Mouse (Mus musculus) hindbrain, embryonic 14.5 days (tissue): ENCODE measurements around the gene Aacs. TPM values are rescaled to one million over a fixed set of nuclear protein-coding genes. Genes with fewer than 3 reads are reported as not detected.

ENCODE experiments used
- ATAC-seq: fragments of 200-750 bp; cut with Nextera tagmentation; 2 replicates; pipeline ENCODE4 v1.8.0; 2017; ENCODE audit warnings: moderate number of reproducible peaks, mild to moderate bottlenecking, moderate TSS enrichment, moderate library complexity; ENCODE audit not compliant: low FRiP score
- DNase-seq: peaks from one replicate; pipeline ENCODE4 v3.0.0-alpha.2; 2015; ENCODE audit warnings: low spot score
- H3K27ac ChIP-seq: fragments of 300-500 bp; sonication (generic); 2 replicates; pipeline ENCODE4 v1.5.1; 2014; ENCODE audit warnings: mild to moderate bottlenecking, moderate library complexity
- H3K27me3 ChIP-seq: fragments of 300-500 bp; sonication (generic); 2 replicates; pipeline ENCODE4 v1.6.1; 2014; ENCODE audit warnings: mild to moderate bottlenecking, low read length, mixed read lengths; ENCODE audit not compliant: control insufficient read depth, insufficient read depth
- H3K36me3 ChIP-seq: fragments of 300-500 bp; sonication (generic); replicated peaks from 2 replicates; pipeline ENCODE4 v1.6.1; 2014; ENCODE audit not compliant: control insufficient read depth, insufficient read depth
- H3K4me1 ChIP-seq: fragments of 300-500 bp; sonication (generic); replicated peaks from 2 replicates; pipeline ENCODE4 v1.6.1; 2014; ENCODE audit warnings: antibody characterized with exemption, low read length, mixed read lengths; ENCODE audit not compliant: control insufficient read depth, insufficient read depth
- H3K4me2 ChIP-seq: fragments of 300-500 bp; sonication (generic); replicated peaks from 2 replicates; pipeline ENCODE4 v1.6.1; 2014; ENCODE audit warnings: mild to moderate bottlenecking, moderate library complexity
- H3K4me3 ChIP-seq: fragments of 300-500 bp; sonication (generic); replicated peaks from 2 replicates; pipeline ENCODE4 v1.5.1; 2014; ENCODE audit warnings: mild to moderate bottlenecking, low read length
- H3K9ac ChIP-seq: fragments of 300-500 bp; sonication (generic); 2 replicates; pipeline ENCODE4 v1.6.1; 2014
- H3K9me3 ChIP-seq: fragments of 300-500 bp; sonication (generic); 2 replicates; pipeline ENCODE4 v1.6.1; 2016; ENCODE audit warnings: low read length; ENCODE audit not compliant: control insufficient read depth
- WGBS: fragments of 180-500 bp; shearing (Covaris S2); extraction: QIAGEN DNeasy Blood & Tissue Kit; methylation state at CpG from one replicate; pipeline ENCODE4 v1.1.7; 2014; 5-methylcytosine and 5-hydroxymethylcytosine counted together
- polyA plus RNA-seq: library from polyadenylated mRNA; unstranded; fragments of >200 nt; fragmentation: Nextera tagmentation; extraction: Ambion mirVana; gene quantifications from 2 replicates; pipeline ENCODE4 v1.2.1, GENCODE M21; 2014

The Aacs gene
- polyA plus RNA-seq, 1 experiment from 2014 or later: 75.5 TPM

GRCm38 (mm10) chr5:125443335-125443734 is 32.3 kb upstream of the Aacs start:
- Histone ChIP-seq H3K9ac (no peak overlapping the region), H3K9me3 (no peaks in the 10 kb centered on the region), H3K27ac (no peak overlapping the region), H3K4me2 (no peak overlapping the region), H3K36me3 (no peaks in the 10 kb centered on the region), H3K4me1 (peaks cover 10% of the 10 kb centered on the region), H3K27me3 (no peaks in the 10 kb centered on the region), H3K4me3 (no peak overlapping the region)
- no peak for DNase-seq
- 89% methylated on average over 5 of the region's 5 CpGs for WGBS
- no peak for ATAC-seq

DNA sequence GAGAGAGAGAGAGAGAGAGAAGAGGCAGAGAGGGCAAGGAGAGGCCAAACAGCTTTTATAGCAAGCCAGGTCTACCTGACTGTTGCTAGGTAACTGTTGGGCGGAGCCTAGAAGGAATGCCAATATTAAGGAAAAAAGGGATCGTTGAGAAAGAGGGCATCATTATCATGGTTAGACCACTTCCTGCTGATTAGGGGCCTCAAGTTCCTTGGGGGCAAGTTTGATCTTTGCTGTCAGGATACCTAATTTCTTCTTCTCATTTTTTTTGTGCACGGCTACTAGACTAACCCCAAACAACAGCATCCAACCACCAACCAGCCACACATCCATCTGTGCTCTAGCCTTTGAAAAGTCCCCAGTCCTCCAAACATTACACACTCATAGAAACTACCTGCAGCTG is 31.7 kb upstream of the Aacs start:
- DNase-seq (no peak), ATAC-seq (no peak)
- Histone ChIP-seq H3K27me3 (no peaks in the 10 kb centered on the region), H3K27ac (no peak overlapping the region), H3K4me1 (peaks cover 10% of the 10 kb centered on the region), H3K36me3 (no peaks in the 10 kb centered on the region), H3K4me2 (no peak overlapping the region), H3K9me3 (no peaks in the 10 kb centered on the region), H3K9ac (no peak overlapping the region), H3K4me3 (no peak overlapping the region)
- WGBS: 86% methylated on average over 3 of the region's 3 CpGs

- Histone ChIP-seq H3K9me3 (no peaks in the 10 kb centered on the region), H3K4me1 (peaks cover 10% of the 10 kb centered on the region), H3K4me3 (no peak overlapping the region), H3K27me3 (no peaks in the 10 kb centered on the region), H3K9ac (no peak overlapping the region), H3K4me2 (no peak overlapping the region), H3K36me3 (no peaks in the 10 kb centered on the region), H3K27ac (no peak overlapping the region)
- 88% methylated on average over 4 of the region's 4 CpGs for WGBS
- no peak for ATAC-seq
- no peak for DNase-seq
Measured at GRCm38 (mm10) chr5:125444554-125444953, 31.1 kb upstream of the Aacs start.

- no peak overlapping the region for H3K4me2 ChIP-seq
- no peaks in the 10 kb centered on the region for H3K36me3 ChIP-seq
- no peak overlapping the region for H3K4me3 ChIP-seq
- H3K27me3 ChIP-seq: no peaks in the 10 kb centered on the region
- no peak overlapping the region for H3K9ac ChIP-seq
- 79% methylated on average over 7 of the region's 7 CpGs for WGBS
- H3K9me3 ChIP-seq: no peaks in the 10 kb centered on the region
- H3K4me1 ChIP-seq: peaks cover 10% of the 10 kb centered on the region
- no peak for ATAC-seq
- no peak overlapping the region; the same call in 1 of the 2 replicates for H3K27ac ChIP-seq
- no peak for DNase-seq
Measured at GRCm38 (mm10) chr5:125446344-125446743, 29.3 kb upstream of the Aacs start.

- WGBS: 85% methylated on average over 3 of the region's 3 CpGs
- Histone ChIP-seq H3K4me1 (peaks cover 2% of the 10 kb centered on the region), H3K9ac (no peak overlapping the region), H3K27ac (no peak overlapping the region), H3K9me3 (no peaks in the 10 kb centered on the region), H3K27me3 (no peaks in the 10 kb centered on the region), H3K4me3 (no peak overlapping the region), H3K36me3 (peaks cover 7% of the 10 kb centered on the region), H3K4me2 (no peak overlapping the region)
- DNase-seq: no peak
- no peak for ATAC-seq
Measured at GRCm38 (mm10) chr5:125448026-125448425, 27.6 kb upstream of the Aacs start.

- Histone ChIP-seq H3K27me3 (no peaks in the 10 kb centered on the region), H3K9ac (no peak overlapping the region), H3K4me2 (no peak overlapping the region), H3K9me3 (no peaks in the 10 kb centered on the region), H3K4me1 (no peaks in the 10 kb centered on the region), H3K36me3 (peaks cover 13% of the 10 kb centered on the region), H3K4me3 (no peak overlapping the region), H3K27ac (no peak overlapping the region)
- ATAC-seq (no peak), DNase-seq (no peak)
- 95% methylated on average over 4 of the region's 4 CpGs for WGBS
Measured at GRCm38 (mm10) chr5:125448631-125449030, 27.0 kb upstream of the Aacs start.

DNA sequence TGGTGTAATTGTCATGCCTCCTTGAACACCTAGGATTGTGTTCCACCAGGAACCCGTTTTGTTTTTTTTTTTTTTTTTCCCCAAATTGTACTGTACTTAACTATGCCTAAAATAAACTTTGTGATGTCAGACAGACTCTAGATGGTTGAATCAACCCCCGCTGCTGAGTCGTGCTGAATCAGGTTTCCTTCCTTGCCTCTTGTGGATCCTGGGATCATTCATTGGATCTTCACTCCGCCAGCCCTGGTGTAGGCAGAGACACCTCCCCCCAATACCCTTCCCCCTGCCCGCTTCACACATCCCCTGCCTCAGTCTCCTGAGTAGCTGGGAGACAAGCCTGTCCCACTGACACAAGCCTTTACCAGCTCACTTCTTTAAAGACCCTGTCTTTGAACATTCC is 26.3 kb upstream of the Aacs start:
- H3K36me3 ChIP-seq: peaks cover 17% of the 10 kb centered on the region
- no peak overlapping the region for H3K4me2 ChIP-seq
- DNase-seq (no peak), ATAC-seq (no peak)
- no peak overlapping the region for H3K4me3 ChIP-seq
- 80% methylated on average over 5 of the region's 5 CpGs for WGBS
- H3K27ac ChIP-seq: no peak overlapping the region
- no peaks in the 10 kb centered on the region for H3K4me1 ChIP-seq
- no peak overlapping the region for H3K9ac ChIP-seq
- H3K27me3 ChIP-seq: no peaks in the 10 kb centered on the region
- H3K9me3 ChIP-seq: no peaks in the 10 kb centered on the region

GRCm38 (mm10) chr5:125452573-125452972 is 23.0 kb upstream of the Aacs start:
- WGBS: 96% methylated on average over 9 of the region's 9 CpGs
- ATAC-seq: no peak
- H3K4me2 ChIP-seq: no peak overlapping the region
- no peak overlapping the region for H3K4me3 ChIP-seq
- DNase-seq: no peak
- no peaks in the 10 kb centered on the region for H3K4me1 ChIP-seq
- H3K9ac ChIP-seq: no peak overlapping the region
- H3K36me3 ChIP-seq: peaks cover 37% of the 10 kb centered on the region
- H3K9me3 ChIP-seq: no peaks in the 10 kb centered on the region
- H3K27me3 ChIP-seq: no peaks in the 10 kb centered on the region
- no peak overlapping the region for H3K27ac ChIP-seq

- H3K9ac ChIP-seq: no peak overlapping the region
- ATAC-seq: no peak
- no peak overlapping the region for H3K4me3 ChIP-seq
- H3K9me3 ChIP-seq: no peaks in the 10 kb centered on the region
- H3K36me3 ChIP-seq: peaks cover 37% of the 10 kb centered on the region
- WGBS: 95% methylated on average over 6 of the region's 6 CpGs
- H3K4me2 ChIP-seq: no peak overlapping the region
- no peaks in the 10 kb centered on the region for H3K27me3 ChIP-seq
- H3K4me1 ChIP-seq: no peaks in the 10 kb centered on the region
- DNase-seq: no peak
- H3K27ac ChIP-seq: no peak overlapping the region
Measured at GRCm38 (mm10) chr5:125456100-125456499, 19.5 kb upstream of the Aacs start.

DNA sequence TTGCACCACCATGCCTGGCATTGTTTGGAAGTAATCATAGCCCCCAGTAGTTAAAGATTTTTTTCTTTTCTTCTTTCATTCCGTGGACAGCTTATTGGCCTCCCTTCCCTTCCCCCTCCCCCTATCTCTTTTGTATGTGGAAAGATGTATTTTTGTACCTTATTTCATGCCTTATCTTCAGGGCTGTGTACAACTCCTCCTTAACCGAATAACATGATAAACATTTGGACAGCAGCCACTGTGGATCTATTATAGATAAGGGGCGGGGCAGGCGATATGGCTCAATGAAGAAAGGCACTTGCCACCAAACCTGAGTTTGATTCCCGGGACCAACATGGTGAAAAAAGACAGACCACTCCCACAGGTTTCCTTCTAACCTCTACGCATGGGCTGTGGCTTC is 18.1 kb upstream of the Aacs start:
- 94% methylated on average over 6 of the region's 6 CpGs for WGBS
- ATAC-seq: no peak
- Histone ChIP-seq H3K36me3 (peaks cover 35% of the 10 kb centered on the region), H3K27me3 (no peaks in the 10 kb centered on the region), H3K4me3 (no peak overlapping the region), H3K4me2 (no peak overlapping the region), H3K9ac (no peak overlapping the region), H3K9me3 (no peaks in the 10 kb centered on the region), H3K27ac (no peak overlapping the region), H3K4me1 (no peaks in the 10 kb centered on the region)
- DNase-seq: no peak
